Mouse (Mus musculus) Muller cell, postnatal 12 days (primary cell): Measurements from ENCODE around the gene Lrrc15.
A peak's percentile ranks its signal among the peaks of the same experiment; 100 is the strongest.

Experiments
- DNase-seq: peaks from one replicate; pipeline ENCODE4 v3.0.0-alpha.2; 2015; ENCODE audit errors: inconsistent ontology term

Lrrc15 gene

DNA sequence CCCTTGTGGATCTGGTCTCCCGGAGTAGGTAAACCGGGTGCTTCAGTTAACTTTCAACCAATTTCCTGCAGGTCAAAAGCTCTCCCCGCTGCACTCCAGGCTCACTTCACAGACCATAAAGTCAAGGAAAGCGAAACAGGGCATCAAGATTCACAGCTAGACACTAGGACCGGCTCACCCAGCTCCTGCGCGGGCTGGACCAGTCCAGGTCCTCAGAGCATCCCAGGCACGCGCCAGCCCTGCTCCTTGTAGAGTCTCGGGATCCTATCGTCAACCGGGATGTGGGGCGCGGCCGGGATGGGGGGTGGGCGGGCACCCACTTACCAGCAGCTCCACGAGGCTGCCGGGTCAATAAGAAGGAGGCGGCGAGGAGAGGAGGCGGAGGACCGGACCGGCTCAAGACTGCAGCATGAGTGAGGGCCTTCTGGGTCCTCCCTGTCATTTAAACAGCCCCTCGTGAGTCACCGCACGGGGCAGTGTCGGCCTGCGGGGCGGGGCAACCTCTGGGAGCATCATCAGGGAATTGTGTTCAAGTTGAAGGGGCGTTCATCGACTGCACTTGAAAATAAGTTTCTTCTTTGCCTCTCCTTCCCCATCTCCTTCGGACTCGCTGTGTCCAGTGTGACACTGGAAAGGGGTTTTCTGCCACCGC is at the start of gene Lrrc15:
TSS of gene Lrrc15 (minus strand) at position 413 of the 652 bp plus-strand sequence.
- DNase-seq = peak; percentile 55

DNA sequence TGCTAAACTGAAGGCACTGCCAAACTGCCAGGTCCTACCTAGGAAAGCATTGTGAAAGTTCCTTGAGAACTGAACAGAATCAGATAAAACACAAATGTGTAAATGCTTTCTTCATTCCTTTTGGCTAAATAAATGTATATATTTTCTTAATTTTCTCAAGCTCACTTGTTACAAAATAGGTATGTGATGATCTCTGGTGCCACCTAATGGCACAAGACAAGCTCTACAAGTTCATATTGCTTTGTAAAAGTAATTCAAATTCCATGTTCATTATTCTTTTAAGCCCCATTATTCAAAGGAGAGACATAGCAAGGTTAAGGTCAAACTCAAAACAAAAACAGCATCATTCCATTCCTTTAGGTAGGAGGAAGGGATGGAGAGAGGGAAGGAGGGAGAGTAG is 31.2 kb upstream of the Lrrc15 start:
- peak; percentile 17 for DNase-seq

DNA sequence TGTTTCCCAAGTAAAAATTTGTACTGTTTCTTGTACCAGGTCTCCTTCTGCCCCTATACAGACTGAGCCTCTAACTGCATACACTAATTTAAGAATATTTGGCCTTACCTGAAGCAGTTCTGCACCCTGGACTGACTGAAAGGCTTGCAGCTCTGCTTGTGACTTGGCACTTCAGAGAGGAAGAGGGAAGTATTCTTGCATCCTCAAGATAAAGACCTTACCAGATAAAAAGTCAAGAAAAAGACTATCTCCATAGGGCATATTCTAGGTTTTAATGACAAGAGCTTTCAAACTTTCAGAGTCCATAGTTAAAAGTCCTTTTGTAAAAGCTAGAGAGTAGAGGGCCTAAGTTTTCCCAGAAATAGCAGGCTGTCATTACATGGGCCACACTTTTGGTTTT is 27.6 kb upstream of the Lrrc15 start, which contains the start of gene Gp5:
TSS of gene Gp5 (minus strand) at position 133 of the 400 bp plus-strand sequence.
- no peak for DNase-seq

GRCm38 (mm10) chr16:30310171-30310515 is 27.1 kb upstream of the Lrrc15 start:
- no peak for DNase-seq

- DNase-seq = peak; percentile 17
Observed at GRCm38 (mm10) chr16:30309395-30310170, 26.5 kb upstream of the Lrrc15 start.

- peak; percentile 54 for DNase-seq
Observed at GRCm38 (mm10) chr16:30308616-30309394, 25.7 kb upstream of the Lrrc15 start.

GRCm38 (mm10) chr16:30307961-30308615 is 25.0 kb upstream of the Lrrc15 start:
- no peak for DNase-seq

DNA sequence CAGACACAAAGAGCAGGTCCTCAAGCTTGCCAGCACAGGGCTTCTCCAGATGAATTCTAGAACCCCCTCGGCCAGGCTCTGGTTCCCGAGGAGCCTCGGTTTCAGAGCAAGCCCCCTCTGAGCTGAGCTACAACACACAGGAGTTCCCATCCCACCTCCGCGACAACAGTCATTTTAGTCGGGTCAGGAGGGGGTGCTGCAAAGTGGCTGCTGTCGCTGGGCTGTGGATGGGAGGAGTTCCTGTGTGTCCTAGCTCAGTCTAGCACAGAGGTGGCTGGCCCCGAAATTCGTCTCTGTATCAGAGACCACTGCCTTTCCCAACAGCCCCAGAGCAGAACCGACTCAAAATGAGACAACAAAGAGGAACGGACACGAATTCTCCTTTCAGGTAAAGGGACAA is 24.2 kb upstream of the Lrrc15 start:
- DNase-seq = no peak

DNA sequence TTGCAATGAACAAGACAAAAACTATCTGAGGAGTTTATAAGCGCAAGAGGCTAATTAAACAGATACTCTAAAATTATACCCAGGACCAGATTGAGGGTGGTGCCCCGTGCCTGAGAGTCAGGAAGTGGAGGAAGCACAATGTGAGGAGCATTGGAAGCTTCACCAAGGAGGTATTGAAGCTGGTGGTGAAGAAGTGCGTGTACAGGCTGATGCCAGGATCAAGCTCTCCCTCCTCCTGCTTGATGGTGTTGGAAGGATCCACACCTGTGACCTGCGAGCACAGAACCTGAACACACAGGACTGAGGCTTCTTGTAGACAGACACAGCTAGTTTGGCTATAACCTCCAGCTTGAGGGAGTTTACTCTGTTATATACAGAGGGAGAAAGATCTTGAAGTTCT is 23.0 kb upstream of the Lrrc15 start:
- no peak for DNase-seq

- DNase-seq = no peak
Observed at GRCm38 (mm10) chr16:30304236-30304635, 21.2 kb upstream of the Lrrc15 start.

DNA sequence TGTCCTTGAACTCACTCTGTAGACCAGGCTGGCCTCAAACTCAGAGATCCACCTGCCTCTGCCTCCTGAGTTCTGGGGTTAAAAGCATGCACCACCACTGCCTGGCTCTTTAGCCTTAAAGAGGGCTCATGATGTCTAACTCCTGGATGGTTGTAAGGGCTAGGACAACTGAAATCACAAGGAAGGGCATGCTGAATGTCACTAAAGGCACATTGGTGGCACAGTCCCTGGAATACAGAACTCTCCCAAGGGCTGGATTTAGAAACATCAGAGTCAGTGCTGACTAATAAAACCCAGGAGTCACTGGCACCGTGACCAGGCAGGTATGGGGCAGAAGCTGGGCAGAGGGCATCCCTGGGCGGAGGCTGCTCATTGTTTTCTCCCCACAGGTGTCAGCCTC is 20.4 kb upstream of the Lrrc15 start:
- no peak for DNase-seq

GRCm38 (mm10) chr16:30302686-30303085 is 19.6 kb upstream of the Lrrc15 start:
- DNase-seq = no peak

DNA sequence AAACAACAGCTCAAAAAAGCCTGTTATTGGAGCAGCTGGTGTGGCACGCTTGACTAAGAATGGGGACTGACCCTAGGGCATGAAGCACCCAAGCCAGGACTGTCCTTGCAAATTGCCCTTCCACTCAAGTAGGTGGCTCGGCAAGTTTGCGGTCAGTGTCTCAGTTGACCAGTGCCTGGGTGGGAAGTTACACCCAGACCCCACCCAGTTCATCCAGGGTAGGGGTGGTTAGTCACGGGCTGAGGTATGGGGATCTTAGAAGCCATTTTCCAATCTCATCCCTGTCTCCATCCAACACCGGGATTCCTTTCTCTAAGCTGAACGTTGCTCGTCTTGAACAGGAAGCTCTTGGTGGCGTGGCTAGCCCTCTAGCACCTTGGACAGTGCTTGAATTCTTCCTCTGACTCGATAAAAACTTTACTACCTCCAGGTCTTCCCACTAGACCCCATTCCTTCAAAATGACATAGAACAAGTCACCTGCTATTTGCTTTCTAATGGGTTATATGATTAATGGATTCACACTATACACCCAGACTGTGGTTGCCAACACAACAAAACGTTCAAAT is 16.7 kb upstream of the Lrrc15 start:
- DNase-seq = no peak

DNA sequence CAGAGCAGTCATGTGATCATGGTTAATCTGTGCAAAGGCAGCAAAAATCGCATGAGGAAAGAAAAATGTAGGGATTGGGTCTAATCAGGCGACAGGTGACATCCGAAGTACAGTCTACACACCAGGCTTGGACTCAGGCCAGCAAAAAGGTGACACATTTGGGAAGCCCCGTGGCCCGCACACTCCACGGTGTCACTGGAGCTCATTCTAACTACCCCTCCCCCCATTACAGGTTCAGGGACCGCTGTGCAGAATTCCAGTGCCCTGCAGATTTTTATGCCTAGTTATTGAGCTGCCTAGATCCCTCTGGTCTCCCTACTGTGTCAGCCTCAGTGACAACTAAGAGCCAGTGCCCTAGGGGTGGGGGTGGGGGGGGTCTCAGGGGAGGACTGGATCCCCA is 14.4 kb upstream of the Lrrc15 start:
- DNase-seq = no peak

DNA sequence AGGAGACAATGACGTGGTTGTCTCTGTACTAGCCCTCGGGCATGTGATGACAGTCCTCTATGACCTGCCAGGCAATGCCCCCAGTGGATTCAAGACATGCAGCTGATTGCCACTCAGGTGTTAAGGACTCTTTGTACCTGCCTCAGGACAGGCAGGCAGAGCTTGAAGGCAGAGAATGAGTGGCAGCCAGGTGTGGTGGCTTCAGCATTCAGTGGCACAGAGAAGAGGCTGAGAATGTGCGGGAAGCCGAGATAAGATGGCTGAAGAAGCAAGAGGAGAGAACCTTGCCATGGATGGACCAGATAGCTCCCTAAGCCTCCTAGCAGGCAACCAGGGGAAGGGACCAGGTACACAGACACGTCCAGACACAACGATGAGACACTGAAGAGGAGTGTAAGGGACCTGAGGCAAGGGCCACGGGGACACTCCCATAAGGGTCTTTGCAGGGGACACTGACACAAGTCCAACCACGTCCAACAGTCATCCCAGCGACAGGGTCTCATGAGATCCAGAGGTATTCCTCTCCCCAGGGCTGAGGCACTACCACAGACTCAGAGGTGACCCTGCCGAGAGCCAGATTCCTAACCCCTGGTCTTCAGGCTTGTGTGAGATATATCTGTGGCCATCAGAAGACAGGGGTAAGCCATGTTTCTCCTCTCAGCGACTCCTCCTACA is 13.7 kb upstream of the Lrrc15 start:
- DNase-seq = no peak

DNA sequence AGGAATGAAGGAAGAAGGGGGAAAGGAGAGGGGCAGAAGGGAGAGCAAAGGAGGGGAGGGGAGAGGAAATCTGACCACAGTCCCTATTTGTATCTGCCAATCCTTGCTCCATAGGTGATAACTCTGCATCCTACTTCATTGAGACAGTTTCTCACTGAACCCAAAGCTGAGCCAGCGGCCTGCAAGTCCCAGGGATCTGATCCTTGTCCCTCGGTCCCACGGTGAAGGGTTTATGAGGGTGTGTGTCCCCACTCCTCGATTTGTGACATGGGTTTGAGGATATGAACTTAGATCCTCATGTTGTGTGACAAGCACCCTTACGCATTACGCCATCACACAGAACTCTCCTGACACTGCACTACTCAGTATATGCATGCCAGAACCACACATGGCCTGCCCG is 12.1 kb upstream of the Lrrc15 start:
- DNase-seq = no peak

GRCm38 (mm10) chr16:30290436-30290835 is 7.4 kb upstream of the Lrrc15 start:
- no peak for DNase-seq

- DNase-seq = no peak
Observed at GRCm38 (mm10) chr16:30285701-30286100, 2.6 kb upstream of the Lrrc15 start.

DNA sequence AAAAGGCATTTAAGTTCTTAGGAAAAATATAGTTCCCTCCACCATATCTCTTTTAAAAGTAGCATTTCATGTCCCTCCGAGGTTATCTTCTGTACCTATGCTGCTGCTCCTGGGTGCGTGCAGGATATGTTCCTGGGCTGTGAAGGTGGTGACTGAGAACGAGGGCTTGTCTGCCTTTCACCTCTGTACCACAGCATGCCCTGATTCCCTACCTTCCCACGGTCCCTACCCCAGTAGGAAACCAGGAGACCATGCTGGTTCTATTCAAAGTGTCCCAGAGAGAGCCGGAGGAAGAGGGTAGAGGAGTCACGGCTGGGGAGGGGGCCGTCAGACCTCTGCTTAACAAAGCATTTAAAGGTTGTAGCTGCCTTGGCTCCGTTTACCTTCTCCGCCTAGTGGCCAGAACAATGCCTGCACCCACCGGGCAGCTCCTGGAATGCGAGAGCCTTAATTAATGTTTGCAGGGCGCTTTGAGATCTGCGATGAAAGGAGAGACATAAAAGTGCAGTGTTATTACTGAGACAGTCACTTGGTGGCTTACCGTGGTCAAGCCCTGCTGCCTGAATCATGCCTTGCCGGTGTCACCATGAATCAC is 784 bp upstream of the Lrrc15 start:
- peak; percentile 66 for DNase-seq

- no peak for DNase-seq
Observed at GRCm38 (mm10) chr16:30280676-30281297, 2.3 kb downstream of the Lrrc15 start.
